Mouse (Mus musculus) kidney, postnatal 4 days (tissue): ENCODE results near the gene Cend1.
A peak's percentile ranks its signal among the peaks of the same experiment; 100 is the strongest.

ENCODE experiments used
- DNase-seq, 2 experiments: peaks; one replicate each; pipeline ENCODE4 v3.0.0; 2021; ENCODE audit warnings: mixed read lengths in 2 of 2

Gene Cend1

GRCm38 (mm10) chr7:141429310-141429709 lies at the start of gene Cend1:
Gene Cend1, minus strand, starts transcription at chr7:141429491.
- peak; percentile 62 to 74 for DNase-seq

GRCm38 (mm10) chr7:141478270-141478748 lies 49.0 kb upstream of the Cend1 start:
- DNase-seq: no peak

- peak; percentile 50 to 66 for DNase-seq
These were observed 48.4 kb upstream of the Cend1 start for GRCm38 (mm10) chr7:141477578-141478269.

GRCm38 (mm10) chr7:141476981-141477370 lies 47.7 kb upstream of the Cend1 start:
- no peak for DNase-seq

GRCm38 (mm10) chr7:141476226-141476980 lies 47.1 kb upstream of the Cend1 start:
- DNase-seq: peak; percentile 87 to 93

- DNase-seq: no peak
These were observed 46.5 kb upstream of the Cend1 start for GRCm38 (mm10) chr7:141475805-141476158.

- peak; percentile 87 to 93 for DNase-seq
These were observed 45.9 kb upstream of the Cend1 start, which contains the start of the genes Polr2l and Tspan4 for GRCm38 (mm10) chr7:141475011-141475804. Gene Polr2l, minus strand, starts transcription at chr7:141475132. Gene Tspan4, plus strand, starts transcription at chr7:141475240.

- no peak for DNase-seq
These were observed 44.9 kb upstream of the Cend1 start for GRCm38 (mm10) chr7:141474160-141474559.

- no peak for DNase-seq
These were observed 43.5 kb upstream of the Cend1 start for GRCm38 (mm10) chr7:141472763-141473162.

GRCm38 (mm10) chr7:141472226-141472625 lies 42.9 kb upstream of the Cend1 start:
- DNase-seq: no peak

GRCm38 (mm10) chr7:141471236-141471635 lies 41.9 kb upstream of the Cend1 start:
- no peak for DNase-seq

GRCm38 (mm10) chr7:141470637-141470944 lies 41.3 kb upstream of the Cend1 start:
- DNase-seq: no peak

GRCm38 (mm10) chr7:141469901-141470636 lies 40.8 kb upstream of the Cend1 start:
- DNase-seq: no peak

- DNase-seq: peak in 1 of 2 experiments; percentile 39
These were observed 40.1 kb upstream of the Cend1 start for GRCm38 (mm10) chr7:141469352-141469751.

GRCm38 (mm10) chr7:141468522-141469211 lies 39.4 kb upstream of the Cend1 start:
- DNase-seq: peak; percentile 72 to 85

- peak; percentile 63 to 73 for DNase-seq
These were observed 38.9 kb upstream of the Cend1 start for GRCm38 (mm10) chr7:141468164-141468521.

GRCm38 (mm10) chr7:141467230-141468030 lies 38.1 kb upstream of the Cend1 start, which contains the start of gene Cd151:
Gene Cd151, plus strand, starts transcription at chr7:141467392.
- peak; percentile 93 to 96 for DNase-seq

GRCm38 (mm10) chr7:141466607-141467148 lies 37.4 kb upstream of the Cend1 start:
- DNase-seq: no peak

GRCm38 (mm10) chr7:141466045-141466394 lies 36.7 kb upstream of the Cend1 start:
- DNase-seq: peak in 1 of 2 experiments; percentile 24

- DNase-seq: peak in 1 of 2 experiments; percentile 45
These were observed 36.2 kb upstream of the Cend1 start for GRCm38 (mm10) chr7:141465388-141466044.
